Mouse (Mus musculus) CH12.LX (cell line): ENCODE results near the gene Jarid2.

Source experiments
- CTCF ChIP-seq, 2 experiments: IDR thresholded peaks in 1 of 2; conservative IDR thresholded peaks in 1 of 2; 2 replicates each; pipeline ENCODE4 v1.5.1; 2011 to 2012; ENCODE audit warnings: low read depth in 2 of 2, low read length in 2 of 2, improper control_type of control experiment in 1 of 2, inconsistent platforms in 1 of 2, mild to moderate bottlenecking in 1 of 2, moderate library complexity in 1 of 2
- ETS1 ChIP-seq: conservative IDR thresholded peaks from 2 replicates; pipeline ENCODE4 v1.6.1; 2012; ENCODE audit warnings: low read depth, mild to moderate bottlenecking, inconsistent platforms, low read length, improper control_type of control experiment, moderate library complexity
- JUN ChIP-seq: IDR thresholded peaks from 2 replicates; pipeline ENCODE4 v1.6.1; 2011; ENCODE audit warnings: low read depth, mild to moderate bottlenecking, low read length, improper control_type of control experiment, moderate library complexity; ENCODE audit not compliant: insufficient read depth
- MAFK ChIP-seq: IDR thresholded peaks from 2 replicates; pipeline ENCODE4 v1.6.1; 2011; ENCODE audit warnings: low read length, improper control_type of control experiment; ENCODE audit not compliant: insufficient replicate concordance
- MEF2A ChIP-seq: IDR thresholded peaks from 2 replicates; pipeline ENCODE4 v1.6.1; 2014; ENCODE audit warnings: low read depth, mild to moderate bottlenecking, inconsistent platforms, low read length, improper control_type of control experiment, borderline replicate concordance
- PAX5 ChIP-seq: IDR thresholded peaks from 2 replicates; pipeline ENCODE4 v1.6.1; 2012; ENCODE audit warnings: low read length, inconsistent platforms, mixed read lengths
- POLR2A ChIP-seq: IDR thresholded peaks from 2 replicates; pipeline ENCODE4 v1.6.1; 2011; ENCODE audit warnings: low read depth, mild to moderate bottlenecking, improper control_type of control experiment, low read length
- POLR2AphosphoS2 ChIP-seq: IDR thresholded peaks from 2 replicates; pipeline ENCODE4 v1.6.1; 2011; ENCODE audit warnings: low read depth, low read length, improper control_type of control experiment
- RAD21 ChIP-seq: IDR thresholded peaks from 2 replicates; pipeline ENCODE4 v1.6.1; 2011; ENCODE audit warnings: low read depth, mild to moderate bottlenecking, low read length, improper control_type of control experiment, moderate library complexity

GRCm38 (mm10) chr13:44881001-44881400 lies 151.7 kb downstream of the Jarid2 start:
- TF ChIP-seq PAX5 (no peak), ETS1 (no peak), CTCF (conservative IDR thresholded peaks at IDR 0.05 in 1 of 2, IDR thresholded peaks at IDR 0.05 in 1 of 2; ENCODE audit: low read depth in 2 of 2, low read length in 2 of 2) (no peak), POLR2A (no peak), MEF2A (no peak), MAFK (no peak), POLR2AphosphoS2 (no peak), RAD21 (no peak), JUN (no peak)
